Mouse (Mus musculus) limb, embryonic 12.5 days (tissue): ENCODE measurements around the gene Toe1. TPM values are rescaled to one million over a fixed set of nuclear protein-coding genes. Genes with fewer than 3 reads are reported as not detected.
A peak's percentile ranks its signal among the peaks of the same experiment; 100 is the strongest.

Experiments
- ATAC-seq: fragments of 200-750 bp; cut with Nextera tagmentation; 2 replicates; pipeline ENCODE4 v1.8.0; 2017; ENCODE audit warnings: low read depth, moderate TSS enrichment; ENCODE audit not compliant: insufficient number of reproducible peaks, insufficient read depth, low FRiP score, low TSS enrichment
- H3K27ac ChIP-seq: fragments of 300-500 bp; sonication (generic); 2 replicates; pipeline ENCODE4 v1.5.1; 2016; ENCODE audit warnings: mild to moderate bottlenecking, moderate library complexity
- H3K27me3 ChIP-seq: fragments of 300-500 bp; sonication (generic); 2 replicates; pipeline ENCODE4 v1.6.1; 2016; ENCODE audit warnings: mild to moderate bottlenecking, moderate library complexity
- H3K36me3 ChIP-seq: fragments of 300-500 bp; sonication (generic); 2 replicates; pipeline ENCODE4 v1.6.1; 2016; ENCODE audit warnings: mild to moderate bottlenecking, moderate library complexity
- H3K4me1 ChIP-seq: fragments of 300-500 bp; sonication (generic); replicated peaks from 2 replicates; pipeline ENCODE4 v1.6.1; 2016
- H3K4me2 ChIP-seq: fragments of 300-500 bp; sonication (generic); 2 replicates; pipeline ENCODE4 v1.6.1; 2016; ENCODE audit warnings: mild to moderate bottlenecking, moderate library complexity
- H3K4me3 ChIP-seq: fragments of 300-500 bp; sonication (generic); replicated peaks from 2 replicates; pipeline ENCODE4 v1.5.1; 2016; ENCODE audit warnings: mild to moderate bottlenecking
- H3K9ac ChIP-seq: fragments of 300-500 bp; sonication (generic); replicated peaks from 2 replicates; pipeline ENCODE4 v1.6.1; 2016; ENCODE audit warnings: mild to moderate bottlenecking, moderate library complexity
- H3K9me3 ChIP-seq: fragments of 300-500 bp; sonication (generic); 2 replicates; pipeline ENCODE4 v1.6.1; 2016; ENCODE audit warnings: mild to moderate bottlenecking, moderate library complexity
- whole genome bisulfite sequencing: fragments of 180-500 bp; shearing (Covaris S2); methylation state at CpG from one replicate; pipeline ENCODE4 v1.1.7; 2016; 5-methylcytosine and 5-hydroxymethylcytosine counted together
- polyA plus RNA-seq: library from polyadenylated mRNA; unstranded; fragments of >200 nt; fragmentation: Nextera tagmentation; extraction: Ambion mirVana; gene quantifications from 2 replicates; pipeline ENCODE4 v1.2.1, GENCODE M21; 2016

Gene Toe1
- polyA plus RNA-seq, 1 experiment from 2014 or later = 40.8 TPM

- peak overlapping the region; percentile 69 for H3K4me2 ChIP-seq
- peak overlapping the region; percentile 85 for H3K27ac ChIP-seq
- peaks cover 13% of the 10 kb centered on the region for H3K4me1 ChIP-seq
- WGBS = under 1% methylated on average over 29 of the region's 29 CpGs
- no peaks in the 10 kb centered on the region for H3K36me3 ChIP-seq
- peak overlapping the region; percentile 74 for H3K9ac ChIP-seq
- H3K9me3 ChIP-seq = no peaks in the 10 kb centered on the region
- peak; percentile 34; the same call in 1 of the 2 replicates for ATAC-seq
- peak overlapping the region; percentile 57 for H3K4me3 ChIP-seq
- peaks cover 19% of the 10 kb centered on the region for H3K27me3 ChIP-seq
Measured at GRCm38 (mm10) chr4:116824541-116825004, 17.1 kb upstream of the Toe1 start.

GRCm38 (mm10) chr4:116821694-116822016 lies 14.2 kb upstream of the Toe1 start, which contains the start of gene Hpdl:
Gene Hpdl (minus strand): TSS chr4:116821707.
- H3K4me2 ChIP-seq = peak within 1 kb of the TSS; percentile 93
- H3K9ac ChIP-seq = peak within 1 kb of the TSS; percentile 57
- peaks cover 24% of the 10 kb centered on the region for H3K27me3 ChIP-seq
- ATAC-seq = no peak
- peaks cover 16% of the 10 kb centered on the region for H3K36me3 ChIP-seq
- H3K27ac ChIP-seq = no peak within 1 kb of the TSS
- WGBS = 13% methylated on average over 9 of the region's 9 CpGs
- H3K4me1 ChIP-seq = peaks cover 13% of the 10 kb centered on the region
- no peaks in the 10 kb centered on the region for H3K9me3 ChIP-seq
- peak within 1 kb of the TSS; percentile 52 for H3K4me3 ChIP-seq

- Histone ChIP-seq H3K4me2 (peak overlapping the region; percentile 93), H3K4me3 (peak overlapping the region; percentile 52), H3K27me3 (peaks cover 24% of the 10 kb centered on the region), H3K36me3 (peaks cover 22% of the 10 kb centered on the region), H3K9me3 (no peaks in the 10 kb centered on the region), H3K9ac (peak overlapping the region; percentile 57), H3K4me1 (peaks cover 13% of the 10 kb centered on the region), H3K27ac (no peak overlapping the region)
- peak; percentile 68; the same call in 1 of the 2 replicates for ATAC-seq
- WGBS = under 1% methylated on average over 51 of the region's 51 CpGs
Measured at GRCm38 (mm10) chr4:116820902-116821693, 13.7 kb upstream of the Toe1 start.

- no peak overlapping the region for H3K27ac ChIP-seq
- H3K4me2 ChIP-seq = peak overlapping the region; percentile 93
- H3K4me1 ChIP-seq = peaks cover 11% of the 10 kb centered on the region
- no peaks in the 10 kb centered on the region for H3K9me3 ChIP-seq
- WGBS = 22% methylated on average over 32 of the region's 32 CpGs
- H3K36me3 ChIP-seq = peaks cover 25% of the 10 kb centered on the region
- peaks cover 24% of the 10 kb centered on the region for H3K27me3 ChIP-seq
- H3K4me3 ChIP-seq = peak overlapping the region; percentile 52
- no peak for ATAC-seq
- peak overlapping the region; percentile 57 for H3K9ac ChIP-seq
Measured at GRCm38 (mm10) chr4:116819968-116820901, 12.8 kb upstream of the Toe1 start.

- Histone ChIP-seq H3K9ac (0 out of 2 replicates have a peak overlapping the region, but pooled peaks have one; percentile 23), H3K36me3 (peaks cover 35% of the 10 kb centered on the region), H3K4me1 (peaks cover 8% of the 10 kb centered on the region), H3K4me2 (no peak overlapping the region), H3K9me3 (no peaks in the 10 kb centered on the region), H3K4me3 (no peak overlapping the region), H3K27ac (no peak overlapping the region), H3K27me3 (peaks cover 24% of the 10 kb centered on the region)
- no peak for ATAC-seq
- WGBS = 88% methylated on average over 6 of the region's 6 CpGs
Measured at GRCm38 (mm10) chr4:116817486-116817885, 10.0 kb upstream of the Toe1 start.

- Histone ChIP-seq H3K4me3 (no peak overlapping the region), H3K9ac (no peak overlapping the region), H3K27me3 (peaks cover 13% of the 10 kb centered on the region), H3K4me1 (no peaks in the 10 kb centered on the region; the same call in 1 of the 2 replicates), H3K9me3 (no peaks in the 10 kb centered on the region), H3K4me2 (no peak overlapping the region), H3K27ac (no peak overlapping the region), H3K36me3 (peaks cover 38% of the 10 kb centered on the region)
- ATAC-seq = no peak
- WGBS = 81% methylated on average over 5 of the region's 5 CpGs
Measured at GRCm38 (mm10) chr4:116815276-116815675, 7.8 kb upstream of the Toe1 start.

GRCm38 (mm10) chr4:116811012-116811411 lies 3.6 kb upstream of the Toe1 start:
- WGBS = 84% methylated on average over 3 of the region's 3 CpGs
- Histone ChIP-seq H3K4me1 (peaks cover 10% of the 10 kb centered on the region), H3K9ac (no peak overlapping the region), H3K27me3 (no peaks in the 10 kb centered on the region), H3K9me3 (no peaks in the 10 kb centered on the region), H3K27ac (no peak overlapping the region), H3K4me3 (no peak overlapping the region), H3K36me3 (peaks cover 19% of the 10 kb centered on the region; the same call in 1 of the 2 replicates), H3K4me2 (no peak overlapping the region)
- no peak for ATAC-seq

- Histone ChIP-seq H3K4me3 (no peak overlapping the region), H3K36me3 (peaks cover 41% of the 10 kb centered on the region), H3K4me2 (no peak overlapping the region), H3K4me1 (no peaks in the 10 kb centered on the region), H3K9me3 (no peaks in the 10 kb centered on the region), H3K27ac (no peak overlapping the region), H3K9ac (no peak overlapping the region), H3K27me3 (no peaks in the 10 kb centered on the region)
- 40% methylated on average over 5 of the region's 5 CpGs for WGBS
- ATAC-seq = no peak
Measured at GRCm38 (mm10) chr4:116799901-116800300, 7.5 kb downstream of the Toe1 start.

- WGBS = 80% methylated on average over 1 of the region's 1 CpGs
- no peak overlapping the region for H3K27ac ChIP-seq
Measured at GRCm38 (mm10) chr4:116796442-116797110, 10.9 kb downstream of the Toe1 start.

GRCm38 (mm10) chr4:116794273-116794672 lies 13.2 kb downstream of the Toe1 start:
- Histone ChIP-seq H3K36me3 (0 out of 2 replicates have a peak, but pooled peaks cover 9% of the 10 kb centered on the region), H3K9ac (no peak overlapping the region)
- 80% methylated on average over 2 of the region's 2 CpGs for WGBS

More at GRCm38 (mm10) chr4:116796442-116797110, 10.9 kb downstream of the Toe1 start:
- no peaks in the 10 kb centered on the region for H3K27me3 ChIP-seq
- H3K9me3 ChIP-seq = no peaks in the 10 kb centered on the region
- ATAC-seq = no peak
- peaks cover 17% of the 10 kb centered on the region for H3K36me3 ChIP-seq
- no peak overlapping the region for H3K4me2 ChIP-seq
- H3K9ac ChIP-seq = no peak overlapping the region
- H3K4me3 ChIP-seq = no peak overlapping the region
- no peaks in the 10 kb centered on the region for H3K4me1 ChIP-seq

More at GRCm38 (mm10) chr4:116794273-116794672, 13.2 kb downstream of the Toe1 start:
- no peak overlapping the region for H3K4me3 ChIP-seq
- no peaks in the 10 kb centered on the region for H3K9me3 ChIP-seq
- H3K27ac ChIP-seq = no peak overlapping the region
- H3K27me3 ChIP-seq = no peaks in the 10 kb centered on the region
- no peaks in the 10 kb centered on the region for H3K4me1 ChIP-seq
- ATAC-seq = no peak
- no peak overlapping the region for H3K4me2 ChIP-seq
